Mouse (Mus musculus) embryonic facial prominence, embryonic 12.5 days (tissue): ENCODE measurements at regions not wholly inside any gene's neighbourhood (a gene's known extent, or its start where the extent isn't known, plus 50 kb on each side); places are given as distances from the start of the nearest gene placed in this dataset.

Source experiments
- ATAC-seq: fragments of 200-750 bp; cut with Nextera tagmentation; 2 replicates; pipeline ENCODE4 v1.8.0; 2017; ENCODE audit not compliant: insufficient number of reproducible peaks, insufficient read depth, low FRiP score, low TSS enrichment
- H3K27ac ChIP-seq: fragments of 300-500 bp; sonication (generic); 2 replicates; pipeline ENCODE4 v1.5.1; 2016; ENCODE audit warnings: mild to moderate bottlenecking
- H3K27me3 ChIP-seq: fragments of 300-500 bp; sonication (generic); 2 replicates; pipeline ENCODE4 v1.6.1; 2016; ENCODE audit warnings: mild to moderate bottlenecking, moderate library complexity
- H3K36me3 ChIP-seq: fragments of 300-500 bp; sonication (generic); 2 replicates; pipeline ENCODE4 v1.6.1; 2016; ENCODE audit warnings: mild to moderate bottlenecking
- H3K4me1 ChIP-seq: fragments of 300-500 bp; sonication (generic); 2 replicates; pipeline ENCODE4 v1.6.1; 2016
- H3K4me2 ChIP-seq: fragments of 300-500 bp; sonication (generic); replicated peaks from 2 replicates; pipeline ENCODE4 v1.6.1; 2016; ENCODE audit warnings: mild to moderate bottlenecking, moderate library complexity
- H3K4me3 ChIP-seq: fragments of 300-500 bp; sonication (generic); 2 replicates; pipeline ENCODE4 v1.5.1; 2016; ENCODE audit warnings: mild to moderate bottlenecking
- H3K9ac ChIP-seq: fragments of 300-500 bp; sonication (generic); 2 replicates; pipeline ENCODE4 v1.6.1; 2016; ENCODE audit warnings: mild to moderate bottlenecking, moderate library complexity
- H3K9me3 ChIP-seq: fragments of 300-500 bp; sonication (generic); 2 replicates; pipeline ENCODE4 v1.6.1; 2016; ENCODE audit warnings: mild to moderate bottlenecking, moderate library complexity
- WGBS: fragments of 180-500 bp; shearing (Covaris S2); methylation state at CpG from one replicate; pipeline ENCODE4 v1.1.7; 2016; 5-methylcytosine and 5-hydroxymethylcytosine counted together

- Histone ChIP-seq H3K4me2 (no peak overlapping the region), H3K27me3 (no peaks in the 10 kb centered on the region), H3K4me3 (no peak overlapping the region), H3K9me3 (no peaks in the 10 kb centered on the region), H3K36me3 (no peaks in the 10 kb centered on the region), H3K9ac (no peak overlapping the region), H3K27ac (no peak overlapping the region), H3K4me1 (no peaks in the 10 kb centered on the region; the same call in 1 of the 2 replicates)
- 90% methylated on average over 8 of the region's 8 CpGs for WGBS
- no peak for ATAC-seq
Measured at GRCm38 (mm10) chr1:186572651-186573050, 133.1 kb downstream of the Tgfb2 start.

- Histone ChIP-seq H3K4me2 (no peak overlapping the region), H3K9ac (no peak overlapping the region), H3K4me3 (no peak overlapping the region), H3K27ac (no peak overlapping the region), H3K27me3 (no peaks in the 10 kb centered on the region), H3K4me1 (no peaks in the 10 kb centered on the region; the same call in 1 of the 2 replicates), H3K36me3 (no peaks in the 10 kb centered on the region), H3K9me3 (no peaks in the 10 kb centered on the region)
- 56% methylated on average over 4 of the region's 4 CpGs for WGBS
- no peak for ATAC-seq
Measured at GRCm38 (mm10) chr1:186572092-186572491, 133.7 kb downstream of the Tgfb2 start.

GRCm38 (mm10) chr1:186568496-186568895 lies 137.3 kb downstream of the Tgfb2 start:
- WGBS, result 83% methylated on average over 4 of the region's 4 CpGs
- Histone ChIP-seq H3K27me3 (no peaks in the 10 kb centered on the region), H3K9ac (no peak overlapping the region), H3K4me1 (peaks cover 10% of the 10 kb centered on the region; the same call in 1 of the 2 replicates), H3K4me3 (no peak overlapping the region), H3K27ac (no peak overlapping the region), H3K9me3 (no peaks in the 10 kb centered on the region), H3K4me2 (no peak overlapping the region), H3K36me3 (no peaks in the 10 kb centered on the region)
- no peak for ATAC-seq

GRCm38 (mm10) chr1:186568076-186568475 lies 137.7 kb downstream of the Tgfb2 start:
- no peak overlapping the region for H3K4me3 ChIP-seq
- H3K9me3 ChIP-seq, result no peaks in the 10 kb centered on the region
- no peak for ATAC-seq
- H3K27ac ChIP-seq, result no peak overlapping the region
- H3K36me3 ChIP-seq, result no peaks in the 10 kb centered on the region
- peaks cover 10% of the 10 kb centered on the region; the same call in 1 of the 2 replicates for H3K4me1 ChIP-seq
- H3K9ac ChIP-seq, result no peak overlapping the region
- H3K4me2 ChIP-seq, result no peak overlapping the region
- WGBS, result 62% methylated on average over 6 of the region's 6 CpGs
- no peaks in the 10 kb centered on the region for H3K27me3 ChIP-seq

- Histone ChIP-seq H3K27me3 (no peaks in the 10 kb centered on the region), H3K27ac (no peak overlapping the region), H3K9me3 (no peaks in the 10 kb centered on the region), H3K4me1 (peaks cover 10% of the 10 kb centered on the region; the same call in 1 of the 2 replicates), H3K9ac (no peak overlapping the region), H3K4me3 (no peak overlapping the region), H3K4me2 (peak overlapping the region; percentile 27), H3K36me3 (no peaks in the 10 kb centered on the region)
- ATAC-seq, result no peak
- 20% methylated on average over 15 of the region's 15 CpGs for WGBS
Measured at GRCm38 (mm10) chr1:186567136-186567826, 138.5 kb downstream of the Tgfb2 start.

GRCm38 (mm10) chr1:186562027-186562426 lies 143.8 kb downstream of the Tgfb2 start:
- H3K9me3 ChIP-seq, result no peaks in the 10 kb centered on the region
- peaks cover 10% of the 10 kb centered on the region; the same call in 1 of the 2 replicates for H3K4me1 ChIP-seq
- no peak overlapping the region for H3K4me3 ChIP-seq

GRCm38 (mm10) chr1:186555441-186555975 lies 150.3 kb downstream of the Tgfb2 start:
- H3K4me2 ChIP-seq, result no peak overlapping the region
- no peak overlapping the region for H3K9ac ChIP-seq
- 48% methylated on average over 6 of the region's 6 CpGs for WGBS
- no peaks in the 10 kb centered on the region for H3K27me3 ChIP-seq
- H3K4me3 ChIP-seq, result no peak overlapping the region
- no peaks in the 10 kb centered on the region for H3K4me1 ChIP-seq
- no peak for ATAC-seq
- H3K9me3 ChIP-seq, result no peaks in the 10 kb centered on the region
- H3K27ac ChIP-seq, result no peak overlapping the region
- H3K36me3 ChIP-seq, result no peaks in the 10 kb centered on the region

More at GRCm38 (mm10) chr1:186562027-186562426, 143.8 kb downstream of the Tgfb2 start:
- Histone ChIP-seq H3K36me3 (no peaks in the 10 kb centered on the region), H3K4me2 (no peak overlapping the region), H3K9ac (no peak overlapping the region), H3K27me3 (no peaks in the 10 kb centered on the region), H3K27ac (no peak overlapping the region)
- no peak for ATAC-seq
- WGBS, result 66% methylated on average over 3 of the region's 3 CpGs

GRCm38 (mm10) chr1:186554520-186555010 lies 151.2 kb downstream of the Tgfb2 start:
- no peak for ATAC-seq
- WGBS, result 77% methylated on average over 7 of the region's 7 CpGs
- Histone ChIP-seq H3K27ac (no peak overlapping the region), H3K27me3 (no peaks in the 10 kb centered on the region), H3K36me3 (no peaks in the 10 kb centered on the region), H3K9ac (no peak overlapping the region), H3K4me1 (no peaks in the 10 kb centered on the region), H3K4me3 (no peak overlapping the region), H3K4me2 (no peak overlapping the region), H3K9me3 (no peaks in the 10 kb centered on the region)

GRCm38 (mm10) chr1:186552689-186553088 lies 153.1 kb downstream of the Tgfb2 start:
- no peak overlapping the region for H3K9ac ChIP-seq
- no peak overlapping the region for H3K27ac ChIP-seq
- no peaks in the 10 kb centered on the region for H3K9me3 ChIP-seq
- H3K4me2 ChIP-seq, result no peak overlapping the region
- H3K4me3 ChIP-seq, result no peak overlapping the region
- ATAC-seq, result no peak
- no peaks in the 10 kb centered on the region for H3K4me1 ChIP-seq
- WGBS, result 84% methylated on average over 7 of the region's 7 CpGs
- no peaks in the 10 kb centered on the region for H3K27me3 ChIP-seq
- H3K36me3 ChIP-seq, result no peaks in the 10 kb centered on the region

- ATAC-seq, result no peak
- H3K4me1 ChIP-seq, result peaks cover 7% of the 10 kb centered on the region
- 84% methylated on average over 7 of the region's 7 CpGs for WGBS
Measured at GRCm38 (mm10) chr1:186550265-186550885, 155.4 kb downstream of the Tgfb2 start.

GRCm38 (mm10) chr1:186549207-186549606 lies 156.6 kb downstream of the Tgfb2 start:
- WGBS, result 90% methylated on average over 12 of the region's 12 CpGs
- Histone ChIP-seq H3K9me3 (no peaks in the 10 kb centered on the region), H3K9ac (no peak overlapping the region), H3K4me2 (no peak overlapping the region), H3K4me3 (no peak overlapping the region), H3K27me3 (no peaks in the 10 kb centered on the region), H3K36me3 (no peaks in the 10 kb centered on the region), H3K4me1 (peaks cover 7% of the 10 kb centered on the region), H3K27ac (no peak overlapping the region)
- ATAC-seq, result no peak

More at GRCm38 (mm10) chr1:186550265-186550885, 155.4 kb downstream of the Tgfb2 start:
- no peaks in the 10 kb centered on the region for H3K36me3 ChIP-seq
- no peaks in the 10 kb centered on the region for H3K27me3 ChIP-seq
- no peaks in the 10 kb centered on the region for H3K9me3 ChIP-seq
- no peak overlapping the region for H3K9ac ChIP-seq
- H3K4me2 ChIP-seq, result no peak overlapping the region
- H3K27ac ChIP-seq, result no peak overlapping the region
- no peak overlapping the region for H3K4me3 ChIP-seq
